Mouse (Mus musculus): ENCODE results near the gene Prrxl1.

Gene Prrxl1

DNA sequence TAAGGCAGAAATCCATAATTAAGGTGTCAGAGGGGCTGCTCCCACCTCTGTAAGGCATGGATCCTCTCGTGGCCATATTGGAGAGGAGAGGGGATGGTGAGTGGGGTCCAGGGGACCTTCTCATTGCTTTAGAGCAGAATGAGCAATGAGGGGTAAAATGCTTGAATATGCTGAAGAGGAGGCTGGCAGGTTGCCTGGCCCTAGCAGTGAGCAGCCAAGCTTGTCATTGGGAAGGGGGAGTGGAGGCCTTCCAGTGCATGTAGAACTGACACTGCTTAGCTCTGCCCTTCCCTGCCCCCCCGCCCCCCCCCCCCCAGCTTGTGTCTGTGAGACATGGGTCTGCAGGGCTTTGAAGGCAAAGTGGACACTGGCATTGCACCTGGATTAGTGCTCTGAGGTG lies 28.1 kb downstream of the Prrxl1 start:
- DNase-seq (ENCODE audit: low spot score), result no peak

DNA sequence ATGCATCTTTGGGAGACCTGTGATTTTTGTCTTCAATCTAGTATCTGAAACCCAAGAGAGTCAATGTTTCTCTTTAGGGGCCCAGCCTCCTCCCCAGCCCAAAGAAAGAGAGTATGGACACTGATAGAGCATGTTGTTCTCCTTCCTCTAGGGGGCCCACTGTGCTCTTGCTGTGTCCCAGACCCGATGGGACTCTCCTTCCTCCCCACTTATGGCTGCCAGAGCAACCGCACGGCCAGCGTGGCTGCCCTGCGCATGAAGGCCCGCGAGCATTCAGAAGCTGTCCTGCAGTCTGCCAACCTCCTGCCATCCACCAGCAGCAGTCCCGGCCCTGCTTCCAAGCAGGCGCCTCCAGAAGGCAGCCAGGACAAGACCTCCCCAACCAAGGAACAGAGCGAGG lies 29.4 kb downstream of the Prrxl1 start:
- no peak for DNase-seq (ENCODE audit: low spot score)

- DNase-seq (ENCODE audit: low spot score), result no peak
Observed at GRCm38 (mm10) chr14:32632908-32633600, 33.8 kb downstream of the Prrxl1 start.

DNA sequence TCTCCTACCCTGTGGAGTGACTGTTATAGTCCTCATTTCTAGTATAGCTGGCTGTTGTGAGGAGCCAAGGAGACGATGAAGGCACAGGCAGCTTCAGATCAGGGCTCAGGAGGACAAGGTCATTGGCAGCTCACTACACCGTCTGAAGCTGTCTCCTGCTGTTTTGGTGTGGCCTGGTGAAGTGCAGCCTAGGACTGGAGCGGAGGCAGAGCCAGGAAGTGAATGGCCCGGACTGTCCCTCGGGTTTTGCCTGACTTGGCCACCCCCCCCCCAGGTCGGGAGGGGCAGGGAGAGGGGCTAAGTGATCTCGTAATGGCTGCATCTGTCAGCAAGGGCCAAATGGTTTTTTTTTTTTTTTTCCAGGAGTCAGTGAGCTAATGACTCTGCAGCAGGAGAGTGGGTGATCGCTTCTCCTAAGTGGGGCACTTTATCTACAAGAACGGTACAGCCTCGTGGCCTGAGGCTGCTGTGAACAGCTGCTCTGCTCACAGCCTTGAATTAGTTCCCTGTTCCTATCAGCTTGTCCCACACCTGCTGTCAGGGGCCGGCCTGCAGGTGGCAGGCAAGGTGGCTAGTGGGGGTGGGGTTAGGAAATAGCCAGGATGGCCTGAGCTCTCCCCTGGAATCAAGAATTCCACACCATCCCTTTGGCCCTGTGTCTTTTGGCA lies 34.9 kb downstream of the Prrxl1 start:
- no peak for DNase-seq (ENCODE audit: low spot score)

- DNase-seq (ENCODE audit: low spot score), result no peak
Observed at GRCm38 (mm10) chr14:32638485-32638884, 39.3 kb downstream of the Prrxl1 start.

DNA sequence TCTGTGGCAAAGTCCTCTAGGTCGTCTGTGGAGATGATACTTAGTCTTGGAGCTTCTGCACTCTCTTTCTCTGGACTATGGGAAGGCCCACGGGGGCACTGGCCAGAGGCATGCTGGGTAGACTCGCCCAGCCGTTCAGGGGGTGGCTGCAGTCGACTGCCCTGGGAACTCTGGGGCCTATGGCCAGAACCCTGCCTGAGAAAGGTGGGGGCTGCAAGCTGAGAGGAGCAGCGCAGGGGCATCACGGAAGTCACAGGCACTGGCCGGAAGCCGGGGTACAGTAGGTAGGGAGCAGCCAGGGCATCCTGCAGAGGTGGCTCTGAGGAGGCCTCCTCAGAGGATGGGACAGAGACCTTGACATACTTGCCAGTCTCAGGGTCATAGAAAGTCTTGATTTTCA lies 60.6 kb downstream of the Prrxl1 start:
- DNase-seq (ENCODE audit: low spot score), result no peak

DNA sequence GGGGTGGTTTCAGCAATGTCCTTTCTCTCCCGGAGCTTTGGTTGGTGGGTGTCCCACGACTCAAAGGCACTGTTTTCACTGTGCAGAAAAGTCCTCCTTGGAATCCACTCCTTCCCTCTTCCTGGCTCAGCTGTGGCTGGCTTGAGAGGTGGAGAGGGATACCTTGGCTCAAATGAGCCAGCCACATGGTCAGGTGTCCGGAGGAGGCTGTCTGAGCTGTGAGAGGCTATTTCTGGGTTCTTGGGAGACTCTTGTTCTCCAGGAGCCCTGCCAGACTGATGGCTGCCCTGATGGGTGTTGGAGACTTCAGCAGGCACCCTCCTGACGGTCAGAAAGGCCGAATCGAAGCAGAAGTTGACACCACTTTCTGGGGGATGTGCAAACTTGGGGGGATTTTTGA lies 63.9 kb downstream of the Prrxl1 start:
- no peak for DNase-seq (ENCODE audit: low spot score)

- no peak for DNase-seq (ENCODE audit: low spot score)
Observed at GRCm38 (mm10) chr14:32673178-32673577, 74.0 kb downstream of the Prrxl1 start.

- no peak for DNase-seq (ENCODE audit: low spot score)
Observed at GRCm38 (mm10) chr14:32678565-32678964, 79.4 kb downstream of the Prrxl1 start.

DNA sequence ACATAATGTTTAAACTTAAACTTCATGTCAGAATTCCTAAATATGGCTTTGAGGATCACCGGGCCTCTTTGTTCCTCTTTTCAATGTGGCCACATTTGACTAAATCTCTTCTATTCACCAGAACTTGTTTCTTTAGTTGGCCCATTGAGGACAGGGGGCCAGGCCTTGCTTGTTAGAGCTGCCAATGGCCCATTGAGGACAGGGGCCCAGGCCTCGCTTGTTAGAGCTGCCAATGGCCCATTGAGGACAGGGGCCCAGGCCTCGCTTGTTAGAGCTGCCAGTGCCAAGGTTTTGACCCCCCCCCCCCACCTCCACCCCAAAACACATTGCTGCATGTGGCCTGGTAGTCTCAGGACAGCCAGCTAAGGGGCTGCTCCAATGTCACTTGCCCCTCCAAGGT lies 82.4 kb downstream of the Prrxl1 start:
- no peak for DNase-seq (ENCODE audit: low spot score)

DNA sequence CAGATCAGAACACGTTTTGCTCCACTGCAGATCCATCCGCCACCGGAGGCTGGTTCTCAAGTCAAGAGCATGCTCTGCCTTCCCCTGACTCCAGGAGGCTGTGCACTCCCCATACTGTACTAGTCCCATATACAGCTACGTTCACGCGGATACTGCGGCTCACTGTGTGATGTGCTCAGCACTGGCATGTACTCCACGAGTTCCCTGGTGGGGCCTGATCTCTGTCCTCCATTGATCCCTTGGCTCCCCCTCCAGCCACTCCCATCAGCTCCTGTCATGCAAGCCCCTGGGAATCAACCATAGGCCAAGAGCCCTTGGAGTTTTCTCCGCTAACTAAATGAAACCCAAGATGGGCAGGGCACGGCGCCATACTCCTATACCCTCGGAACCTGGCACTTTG lies 83.3 kb downstream of the Prrxl1 start:
- no peak for DNase-seq (ENCODE audit: low spot score)

- DNase-seq (ENCODE audit: low spot score), result no peak
Observed at GRCm38 (mm10) chr14:32683251-32683838, 84.1 kb downstream of the Prrxl1 start.

- DNase-seq (ENCODE audit: low spot score), result no peak
Observed at GRCm38 (mm10) chr14:32683982-32684734, 85.0 kb downstream of the Prrxl1 start.

DNA sequence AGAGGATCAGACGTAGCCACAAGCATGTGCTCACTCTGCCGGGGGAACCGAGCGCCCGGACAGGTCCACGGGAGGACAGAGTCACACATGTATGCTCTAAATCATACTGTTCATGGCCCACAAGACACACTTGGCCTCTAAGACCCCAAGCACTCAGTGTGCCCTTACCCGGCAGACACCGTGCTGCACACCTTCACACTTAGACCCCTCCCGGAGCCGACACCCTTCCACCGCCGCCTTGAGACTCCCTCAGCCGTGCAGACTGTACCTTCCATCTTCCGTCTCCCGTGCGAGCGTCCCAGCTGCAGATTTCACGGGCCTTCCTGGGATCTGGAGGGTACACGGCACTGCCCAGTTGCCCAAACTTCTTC lies 85.5 kb downstream of the Prrxl1 start:
- no peak for DNase-seq (ENCODE audit: low spot score)

DNA sequence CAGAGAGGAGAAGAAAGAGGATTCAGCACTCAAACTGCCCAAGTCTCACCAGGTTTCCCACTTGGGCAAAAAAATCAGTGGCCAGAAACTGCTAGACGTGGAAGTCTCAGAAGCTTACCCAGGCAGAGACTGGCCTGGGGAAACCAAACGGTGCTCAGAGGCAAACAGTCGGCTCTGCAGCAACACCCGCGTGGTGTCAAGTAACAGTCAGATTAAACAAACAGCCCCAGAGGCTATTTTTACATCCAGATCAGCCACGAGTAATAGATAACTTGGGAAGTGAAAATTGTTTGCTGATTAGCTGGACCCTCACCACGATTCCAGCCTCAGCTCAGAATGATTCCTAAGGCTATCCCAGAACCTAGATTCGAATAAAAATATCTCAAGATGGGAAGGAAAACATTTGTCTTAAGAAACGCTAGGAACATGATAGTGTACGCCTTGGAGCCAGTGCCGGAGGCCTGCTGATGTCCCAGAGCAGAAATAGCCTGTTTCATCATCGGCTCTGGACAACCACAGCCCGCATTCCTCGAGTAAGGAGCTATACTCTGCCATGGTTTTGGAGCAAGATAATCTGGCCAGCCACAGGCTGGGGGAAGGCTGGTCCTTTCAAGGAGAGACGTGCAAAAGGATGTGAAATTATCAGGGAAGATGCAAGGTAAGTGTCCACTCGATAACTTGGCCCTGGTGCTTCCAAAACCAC lies 86.1 kb downstream of the Prrxl1 start, which contains the start of gene 3425401B19Rik:
TSS of gene 3425401B19Rik (minus strand) at position 170 of the 703 bp plus-strand sequence.
- no peak for DNase-seq (ENCODE audit: low spot score)

DNA sequence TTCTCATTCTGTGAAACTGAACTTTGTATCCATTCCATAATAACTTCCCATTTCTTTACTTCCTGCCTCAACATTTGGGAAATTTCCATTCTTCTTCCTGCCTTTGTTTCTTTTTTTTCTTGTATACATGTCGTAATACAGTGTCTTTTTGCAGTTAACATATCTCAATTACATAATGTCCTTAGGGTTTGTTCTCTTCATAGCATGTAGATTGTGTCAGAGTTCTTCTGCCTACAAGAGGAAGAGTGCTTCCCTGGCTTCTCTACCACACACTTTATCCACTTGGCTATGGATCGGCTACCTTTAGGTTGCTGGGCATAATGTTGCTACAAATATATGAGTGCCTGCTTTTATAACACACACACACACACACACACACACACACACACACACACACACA lies 96.7 kb downstream of the Prrxl1 start:
- DNase-seq (ENCODE audit: low spot score), result no peak

GRCm38 (mm10) chr14:32696344-32696743 lies 97.1 kb downstream of the Prrxl1 start:
- DNase-seq (ENCODE audit: low spot score), result no peak

- DNase-seq (ENCODE audit: low spot score), result no peak
Observed at GRCm38 (mm10) chr14:32697774-32698173, 98.6 kb downstream of the Prrxl1 start.

DNA sequence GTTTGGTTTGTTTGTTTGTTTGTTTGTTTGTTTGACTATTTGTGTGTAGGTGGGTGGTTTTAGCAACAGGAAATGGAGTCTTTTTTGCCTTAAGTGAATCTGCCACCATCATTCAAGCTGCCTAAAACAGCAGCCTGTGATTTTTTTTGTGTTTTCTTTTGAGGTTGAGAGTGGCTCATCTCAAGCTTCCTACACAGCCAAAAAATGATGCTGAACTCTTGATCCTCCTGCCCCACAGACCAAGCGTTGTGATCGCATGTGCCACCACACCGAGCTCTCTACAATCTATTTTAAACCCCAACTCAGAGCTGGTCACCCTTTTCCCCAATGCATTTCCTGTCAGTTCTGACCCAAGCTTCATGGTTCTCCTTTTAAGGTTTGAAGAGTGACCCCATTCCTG lies 99.3 kb downstream of the Prrxl1 start:
- DNase-seq (ENCODE audit: low spot score), result no peak

Data from urinary bladder, postnatal 25 days (tissue).